8 mouse cellular contexts compared by ENCODE assay signal in the genomic region with DNA sequence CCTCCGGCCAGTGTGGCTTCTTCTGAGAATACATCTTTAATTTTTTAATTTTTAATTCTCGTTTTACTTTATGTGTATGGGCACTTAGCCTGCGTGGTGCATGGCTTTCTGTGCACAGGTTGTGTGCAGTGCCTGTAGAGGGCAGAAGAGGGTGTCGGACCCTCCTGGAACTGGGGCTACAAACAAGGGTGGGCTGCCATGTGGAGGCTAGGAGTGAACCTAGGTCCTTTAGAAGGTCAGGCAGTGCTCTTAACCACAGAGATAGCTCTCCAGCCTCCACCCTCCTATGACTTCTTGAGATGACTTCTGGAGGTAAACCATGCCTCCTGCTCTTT. TPM values are rescaled to one million over a fixed set of nuclear protein-coding genes. Genes with fewer than 3 reads are reported as not detected.
DNase-seq lines count a peak whose midpoint lies in the region; ATAC-seq and TF ChIP-seq lines count a peak whose summit lies in the region.

No protein-coding gene starts in this region.

- WGBS in kidney, embryonic 16.5 days, result 70% methylated on average over 4 of the region's 4 CpGs
- 75% methylated on average over 4 of the region's 4 CpGs for WGBS in intestine, embryonic 15.5 days
- 89% methylated on average over 4 of the region's 4 CpGs for WGBS in forebrain, embryonic 11.5 days

- no peak overlapping the region for H3K4me3 ChIP-seq in kidney, embryonic 16.5 days (ENCODE audit: low read length)
- H3K4me3 ChIP-seq in ES-E14 (ENCODE audit: insufficient read depth in 1 of 2, low read depth in 1 of 2, low read length in 2 of 2, poor library complexity in 1 of 2, severe bottlenecking in 1 of 2) (peak overlapping the region; percentile 47 to 49), myocyte (no peak overlapping the region)
- no peak overlapping the region for H3K4me3 ChIP-seq in intestine, embryonic 15.5 days (replicated peaks)
- H3K4me3 ChIP-seq in forebrain, embryonic 11.5 days (ENCODE audit: low read depth, low read length), result no peak overlapping the region

- no peaks in the 10 kb centered on the region for H3K27me3 ChIP-seq in kidney, embryonic 16.5 days (ENCODE audit: insufficient read depth, low read length)
- no peaks in the 10 kb centered on the region for H3K27me3 ChIP-seq in intestine, embryonic 15.5 days (replicated peaks)
- H3K27me3 ChIP-seq in myocyte (ENCODE audit: control insufficient read depth, insufficient read depth, insufficient read length), result no peaks in the 10 kb centered on the region
- H3K27me3 ChIP-seq in forebrain, embryonic 11.5 days (ENCODE audit: control insufficient read depth, insufficient read depth, low read length), result no peaks in the 10 kb centered on the region

- 0 out of 2 replicates have a peak overlapping the region, but pooled peaks have one; percentile 7 for H3K4me2 ChIP-seq in kidney, embryonic 16.5 days (replicated peaks; ENCODE audit: low read depth, low read length)
- no peak overlapping the region for H3K4me2 ChIP-seq in intestine, embryonic 15.5 days (replicated peaks)
- peak overlapping the region; percentile 80 for H3K4me2 ChIP-seq in myocyte (ENCODE audit: low read depth)
- no peak overlapping the region for H3K4me2 ChIP-seq in forebrain, embryonic 11.5 days (ENCODE audit: low read depth, low read length, severe bottlenecking)

- no peak overlapping the region for H3K27ac ChIP-seq in kidney, embryonic 16.5 days (ENCODE audit: low read length)
- H3K27ac ChIP-seq in ES-E14 (ENCODE audit: insufficient read depth, low read depth, low read length, poor library complexity, severe bottlenecking), result no peak overlapping the region; the same call in 1 of the 2 replicates
- H3K27ac ChIP-seq in intestine, embryonic 15.5 days, result 0 out of 2 replicates have a peak overlapping the region, but pooled peaks have one; percentile 0
- no peak overlapping the region for H3K27ac ChIP-seq in forebrain, embryonic 11.5 days (ENCODE audit: low read depth, low read length)

- no peak for TF ChIP-seq POLR2A in myocyte (IDR thresholded peaks at IDR 0.05; ENCODE audit: insufficient read length, low read depth)

- H3ac ChIP-seq in myocyte (ENCODE audit: control insufficient read depth, insufficient read length), result no peak overlapping the region

- H3K4me1 ChIP-seq in kidney, embryonic 16.5 days (ENCODE audit: insufficient read depth, low read length), result no peaks in the 10 kb centered on the region
- H3K4me1 ChIP-seq in ES-E14 (ENCODE audit: control insufficient read depth in 2 of 2, insufficient read depth in 2 of 2, low read length in 2 of 2, poor library complexity in 1 of 2), result peaks cover 0 to 2% of the 10 kb centered on the region in 2 experiments; a peak in 1 of 4 replicates
- H3K4me1 ChIP-seq in intestine, embryonic 15.5 days (replicated peaks), result 0 out of 2 replicates have a peak, but pooled peaks cover 4% of the 10 kb centered on the region
- no peaks in the 10 kb centered on the region for H3K4me1 ChIP-seq in forebrain, embryonic 11.5 days (replicated peaks; ENCODE audit: control insufficient read depth, insufficient read depth, low read length)

- no peak overlapping the region for H3K9ac ChIP-seq in kidney, embryonic 16.5 days (replicated peaks; ENCODE audit: low read length)
- peak overlapping the region; percentile 62; the same call in 1 of the 2 replicates for H3K9ac ChIP-seq in ES-E14 (ENCODE audit: insufficient read depth, low read depth, low read length, poor library complexity, severe bottlenecking)
- no peak overlapping the region for H3K9ac ChIP-seq in intestine, embryonic 15.5 days
- H3K9ac ChIP-seq in forebrain, embryonic 11.5 days (ENCODE audit: low read length), result no peak overlapping the region

- in situ Hi-C loops in ES-E14 (cut with MboI; ENCODE audit: low sequenced_read_pairs in 2 of 2, unreplicated experiment in 2 of 2), result no loop called here

- H3K9me3 ChIP-seq in kidney, embryonic 16.5 days (ENCODE audit: low read length), result no peaks in the 10 kb centered on the region
- no peaks in the 10 kb centered on the region for H3K9me3 ChIP-seq in ES-E14 (ENCODE audit: control insufficient read depth, insufficient read depth, low read depth, low read length)
- no peaks in the 10 kb centered on the region for H3K9me3 ChIP-seq in intestine, embryonic 15.5 days
- H3K9me3 ChIP-seq in forebrain, embryonic 11.5 days (ENCODE audit: control insufficient read depth, low read length), result no peaks in the 10 kb centered on the region

- H3K79me2 ChIP-seq in myocyte (ENCODE audit: control insufficient read depth, insufficient read depth), result no peaks in the 10 kb centered on the region

- DNase-seq in kidney, adult 11 months, result no peak
- DNase-seq in ES-E14 (ENCODE audit: low read depth, low spot score), result peak; percentile 38
- no peak for DNase-seq in cerebellum, postnatal 25 days
- no peak for DNase-seq in cerebellum, adult 9-11 months
- no peak for DNase-seq in forebrain, embryonic 11.5 days (ENCODE audit: low spot score)

- ATAC-seq in kidney, embryonic 16.5 days (ENCODE audit: low FRiP score, low TSS enrichment), result no peak
- no peak for ATAC-seq in intestine, embryonic 15.5 days
- no peak for ATAC-seq in forebrain, embryonic 11.5 days (replicated peaks; ENCODE audit: low FRiP score)

- H3K36me3 ChIP-seq in kidney, embryonic 16.5 days (ENCODE audit: insufficient read depth, low read length), result no peaks in the 10 kb centered on the region
- H3K36me3 ChIP-seq in ES-E14 (ENCODE audit: control insufficient read depth, insufficient read depth, low read length, poor library complexity, severe bottlenecking) (no peaks in the 10 kb centered on the region), myocyte (ENCODE audit: control insufficient read depth, insufficient read depth) (no peaks in the 10 kb centered on the region)
- no peaks in the 10 kb centered on the region for H3K36me3 ChIP-seq in intestine, embryonic 15.5 days
- H3K36me3 ChIP-seq in forebrain, embryonic 11.5 days (ENCODE audit: control insufficient read depth, insufficient read depth, low read length), result no peaks in the 10 kb centered on the region

TF ChIP-seq in ES-E14, 5 proteins besides CTCF, POLR2A, EP300 and RAD21:
- TF ChIP-seq CHD2 (IDR thresholded peaks at IDR 0.05; ENCODE audit: low read depth, low read length), result no peak
- no peak for TF ChIP-seq MAFK (IDR thresholded peaks at IDR 0.05; ENCODE audit: insufficient read depth, low read depth, low read length)
- TF ChIP-seq ZC3H11A (IDR thresholded peaks at IDR 0.05; ENCODE audit: borderline replicate concordance, low read depth, low read length), result no peak
- no peak for TF ChIP-seq ZNF384 (IDR thresholded peaks at IDR 0.05; ENCODE audit: low read depth, low read length)
- no peak for TF ChIP-seq HCFC1 (IDR thresholded peaks at IDR 0.05; ENCODE audit: borderline replicate concordance, insufficient read depth, low read length)
TF ChIP-seq in ES-E14: peak in this region for 0.

TF ChIP-seq in myocyte, 11 proteins besides CTCF, POLR2A, EP300 and RAD21:
- TF ChIP-seq SRF (IDR thresholded peaks at IDR 0.05; ENCODE audit: control insufficient read depth, insufficient read length, low read depth) (no peak), MAX (IDR thresholded peaks at IDR 0.05; ENCODE audit: low read depth) (no peak), MYOD1 (IDR thresholded peaks at IDR 0.05; ENCODE audit: control insufficient read depth in 1 of 3, insufficient read length in 2 of 3, low read depth in 2 of 3) (no peak), TCF3 (IDR thresholded peaks at IDR 0.05; ENCODE audit: insufficient read length, low read depth) (no peak), CEBPB (IDR thresholded peaks at IDR 0.05; ENCODE audit: insufficient read depth, poor library complexity, severe bottlenecking) (no peak), USF1 (IDR thresholded peaks at IDR 0.05; ENCODE audit: low read depth) (no peak), POLR2AphosphoS2 (IDR thresholded peaks at IDR 0.05; ENCODE audit: insufficient read length, low read depth) (no peak), E2F4 (IDR thresholded peaks at IDR 0.05; ENCODE audit: insufficient read depth) (no peak), REST (IDR thresholded peaks at IDR 0.05; ENCODE audit: insufficient read depth, insufficient read length) (no peak), TCF12 (IDR thresholded peaks at IDR 0.05; ENCODE audit: insufficient read depth, poor library complexity, severe bottlenecking) (no peak), MYOG (IDR thresholded peaks at IDR 0.05; ENCODE audit: control insufficient read depth in 1 of 3, insufficient read depth in 1 of 3, insufficient read length in 2 of 3, low read depth in 2 of 3) (no peak)

RNA-seq across cellular contexts. Expression of a gene that starts 33.1 kb away (rescaled TPM):
- polyA plus RNA-seq in kidney, embryonic 16.5 days (2015; fragmentation: Nextera tagmentation; extraction: Ambion mirVana), result 18.5 and 21.2 TPM in 2 replicates
- total RNA-seq in ES-E14 (2012; rRNA removed), result 68.9 and 92.2 TPM in 2 replicates
- 17.5 and 21.3 TPM in 2 replicates for polyA plus RNA-seq in intestine, embryonic 15.5 days (2015; fragmentation: Nextera tagmentation; extraction: Ambion mirVana)
- 11.2 TPM for polyA plus RNA-seq in myocyte (2012; fragmentation: generic; extraction: Trizol)
- polyA plus RNA-seq in forebrain, embryonic 11.5 days (2014; fragmentation: Nextera tagmentation; extraction: Ambion mirVana), result 31.6 and 33.5 TPM in 2 replicates

Comparison
In these comparisons a context has a peak if more than half of its experiments do, and no peak if none do; other contexts are left out.
1. H3K4me2 ChIP-seq: peak in kidney, embryonic 16.5 days (single experiment) and myocyte (single experiment); none in intestine, embryonic 15.5 days (single experiment) and forebrain, embryonic 11.5 days (single experiment).
2. H3K4me3 ChIP-seq: peak in ES-E14 (2 of 2); none in kidney, embryonic 16.5 days (single experiment), intestine, embryonic 15.5 days (single experiment), myocyte (single experiment) and forebrain, embryonic 11.5 days (single experiment).